Mouse (Mus musculus): ENCODE results near the gene Ttc3.
"Not testable (repeated sequence)": the region's sequence is repeated elsewhere in the genome, so short reads cannot be mapped to it uniquely, and the experiment has no call there.

The Ttc3 gene

DNA sequence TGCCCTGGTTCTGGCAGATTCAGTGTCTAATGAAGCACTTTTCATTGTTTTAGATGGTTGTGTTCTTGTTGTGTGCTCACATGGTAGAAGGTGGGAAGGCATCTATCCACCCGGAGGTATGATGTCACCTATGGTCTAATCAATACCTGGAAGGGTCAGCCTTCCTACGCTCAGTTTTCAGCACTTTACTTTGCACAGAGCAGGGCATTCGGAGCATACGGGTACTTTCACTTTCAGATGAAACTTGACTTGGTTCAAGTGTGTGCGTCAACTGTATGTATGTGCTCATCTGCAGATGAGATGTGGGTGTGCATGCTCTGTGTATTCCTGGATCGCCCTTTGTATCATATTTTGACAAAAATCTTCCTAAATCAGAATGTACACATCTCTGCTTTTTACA is 43.7 kb downstream of the Ttc3 start:
- in situ Hi-C loops (cut with MboI; ENCODE audit: low sequenced_read_pairs), result no loop called here

DNA sequence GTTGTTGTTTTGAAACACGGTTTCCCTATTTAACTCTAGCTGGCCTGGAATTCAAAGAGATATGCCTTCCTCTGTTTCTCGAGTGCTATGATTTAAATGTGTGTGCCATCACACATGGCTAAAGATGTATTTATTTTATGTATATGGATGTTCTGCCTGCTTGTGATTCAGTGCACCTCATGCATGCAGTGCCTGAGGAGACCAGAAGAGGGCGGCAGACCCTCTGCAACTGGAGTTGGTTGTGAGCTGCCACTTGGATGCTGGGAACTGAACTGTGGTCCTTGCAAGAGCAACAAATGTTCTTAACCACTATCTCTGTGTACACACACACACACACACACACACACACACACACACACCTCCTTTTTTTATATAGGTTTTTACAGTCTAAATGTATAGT is 50.1 kb downstream of the Ttc3 start:
- in situ Hi-C loops (cut with MboI; ENCODE audit: low sequenced_read_pairs), result no loop called here

DNA sequence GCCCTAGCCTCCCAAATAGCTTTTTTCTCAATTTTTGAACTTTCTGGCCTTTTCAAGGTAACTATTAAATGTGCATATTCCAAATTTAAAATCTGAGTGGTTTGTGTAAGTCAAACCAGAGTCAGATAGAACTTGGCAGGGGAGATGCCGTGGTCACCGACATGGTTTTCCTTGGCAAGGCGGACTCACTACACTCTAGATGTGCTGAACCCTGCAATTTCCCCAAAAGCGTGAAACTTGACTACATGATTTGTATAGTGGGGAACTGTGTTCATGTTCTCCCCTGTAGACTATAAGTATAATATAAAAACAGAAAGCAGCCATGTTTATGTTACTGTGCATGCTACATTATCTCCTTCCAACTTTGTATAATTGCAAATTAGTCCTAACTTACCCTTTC is 58.5 kb downstream of the Ttc3 start:
- in situ Hi-C loops (cut with MboI; ENCODE audit: low sequenced_read_pairs), result no loop called here

DNA sequence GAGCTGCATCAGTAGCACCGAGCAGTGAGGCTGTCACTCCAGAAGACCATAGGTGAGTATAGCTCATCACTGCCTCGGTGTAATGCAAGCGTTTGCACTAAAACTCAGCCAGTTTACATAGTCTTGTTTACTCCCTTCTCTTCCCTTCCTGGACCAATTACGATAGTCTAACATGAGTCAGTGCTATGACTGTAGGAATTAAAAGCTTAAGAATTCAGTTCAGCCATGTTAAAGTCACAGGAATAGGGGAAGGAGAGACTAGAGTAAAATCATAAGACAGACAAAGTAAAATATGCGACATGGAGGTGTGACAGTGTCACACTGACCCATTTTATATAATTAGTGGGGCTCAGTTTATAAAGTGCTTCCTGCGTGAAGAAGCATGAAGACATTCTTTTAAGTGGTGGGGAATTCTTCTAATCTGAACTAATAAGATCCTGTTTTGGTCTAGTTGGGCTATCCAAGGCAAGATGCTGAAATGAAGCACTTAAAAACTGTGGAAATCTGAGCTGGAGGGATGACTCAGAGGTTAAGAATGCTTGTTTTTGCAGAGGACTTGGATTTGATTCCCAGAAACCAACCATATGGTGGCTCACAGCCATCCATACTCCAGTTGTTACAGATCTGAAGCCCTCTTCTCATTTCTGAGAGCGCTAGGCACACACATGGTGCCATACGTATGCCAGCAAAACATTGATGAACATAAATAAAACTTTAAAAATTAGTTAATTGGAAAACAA is 65.2 kb downstream of the Ttc3 start:
- in situ Hi-C loops (cut with MboI; ENCODE audit: low sequenced_read_pairs), result no loop called here

DNA sequence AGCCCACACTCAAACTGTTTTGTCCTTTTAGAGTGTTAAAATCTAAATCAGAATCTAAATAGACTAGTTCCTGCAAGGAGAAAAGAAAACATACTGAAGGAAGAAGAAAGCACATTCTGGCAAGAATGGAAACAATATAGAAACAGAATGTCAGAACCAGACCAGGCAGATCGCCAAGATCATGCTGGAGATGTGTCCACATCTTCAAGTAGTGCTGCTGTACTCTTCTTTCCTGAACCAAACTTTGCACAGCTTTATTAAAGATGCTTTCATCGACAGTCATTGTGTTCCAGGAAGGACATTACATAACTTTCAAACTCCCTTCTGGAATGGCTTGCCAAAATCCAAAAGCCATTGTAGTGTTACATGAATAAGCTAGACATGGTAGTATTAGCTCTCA is 66.4 kb downstream of the Ttc3 start:
- in situ Hi-C loops (cut with MboI; ENCODE audit: low sequenced_read_pairs), result no loop called here

DNA sequence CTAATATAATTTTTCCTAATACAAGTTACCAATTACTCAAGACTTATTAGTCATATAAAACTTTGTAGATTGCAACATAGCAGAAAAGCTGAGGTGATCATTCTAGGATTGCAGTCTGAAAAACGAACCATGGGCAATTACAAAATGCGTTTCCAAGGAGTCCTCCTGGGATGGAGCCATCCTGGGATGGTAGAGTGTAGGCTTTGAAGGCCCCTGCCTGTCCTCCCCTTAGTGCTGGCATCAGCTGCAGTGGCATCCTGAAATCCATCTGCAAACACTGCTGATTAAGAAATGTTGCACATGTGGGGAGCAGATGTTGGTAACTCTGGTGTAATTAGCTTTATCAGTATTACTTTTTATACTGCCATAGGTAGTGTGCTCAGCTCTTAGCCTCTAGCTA is 70.9 kb downstream of the Ttc3 start:
- in situ Hi-C loops (cut with MboI; ENCODE audit: low sequenced_read_pairs), result no loop called here

DNA sequence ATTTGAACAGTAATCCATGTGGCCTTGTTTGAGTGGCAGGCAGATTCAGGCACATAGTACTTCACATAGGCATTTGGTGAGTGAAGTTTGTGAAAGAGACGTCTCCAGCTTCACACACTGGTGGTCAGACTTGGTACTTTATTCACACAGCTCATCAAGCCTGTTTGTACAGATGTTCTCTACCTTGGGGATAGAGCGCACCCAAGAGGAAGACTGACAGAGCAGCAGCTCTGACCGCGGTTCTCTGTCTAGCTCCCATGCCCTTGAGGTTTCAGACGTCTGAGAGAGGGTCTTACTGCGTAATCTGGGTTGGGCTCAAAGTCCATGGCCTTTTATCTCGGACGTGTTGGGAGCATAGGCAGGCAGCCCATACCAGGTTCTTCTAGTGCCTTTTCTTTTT is 78.7 kb downstream of the Ttc3 start:
- in situ Hi-C loops (cut with MboI; ENCODE audit: low sequenced_read_pairs), result no loop called here

DNA sequence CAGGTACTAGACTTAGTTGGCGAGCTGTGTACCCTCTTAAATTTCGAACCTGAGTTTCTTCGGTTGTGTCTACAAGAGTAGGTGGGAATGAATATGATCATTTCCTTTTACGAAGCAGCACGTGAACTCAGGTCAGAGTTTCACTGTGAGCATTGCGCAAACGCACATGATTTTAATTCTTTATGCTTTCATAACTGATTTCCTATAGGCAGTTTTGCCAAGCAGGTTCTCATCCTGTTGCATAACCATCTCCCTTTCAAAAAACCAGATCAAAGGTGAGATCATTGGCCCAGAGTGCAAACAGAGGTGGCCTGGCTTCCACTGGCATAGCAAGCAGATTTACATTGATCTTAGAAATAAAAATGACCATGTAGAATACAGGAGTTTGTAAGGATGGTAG is 79.2 kb downstream of the Ttc3 start:
- in situ Hi-C loops (cut with MboI; ENCODE audit: low sequenced_read_pairs), result no loop called here

DNA sequence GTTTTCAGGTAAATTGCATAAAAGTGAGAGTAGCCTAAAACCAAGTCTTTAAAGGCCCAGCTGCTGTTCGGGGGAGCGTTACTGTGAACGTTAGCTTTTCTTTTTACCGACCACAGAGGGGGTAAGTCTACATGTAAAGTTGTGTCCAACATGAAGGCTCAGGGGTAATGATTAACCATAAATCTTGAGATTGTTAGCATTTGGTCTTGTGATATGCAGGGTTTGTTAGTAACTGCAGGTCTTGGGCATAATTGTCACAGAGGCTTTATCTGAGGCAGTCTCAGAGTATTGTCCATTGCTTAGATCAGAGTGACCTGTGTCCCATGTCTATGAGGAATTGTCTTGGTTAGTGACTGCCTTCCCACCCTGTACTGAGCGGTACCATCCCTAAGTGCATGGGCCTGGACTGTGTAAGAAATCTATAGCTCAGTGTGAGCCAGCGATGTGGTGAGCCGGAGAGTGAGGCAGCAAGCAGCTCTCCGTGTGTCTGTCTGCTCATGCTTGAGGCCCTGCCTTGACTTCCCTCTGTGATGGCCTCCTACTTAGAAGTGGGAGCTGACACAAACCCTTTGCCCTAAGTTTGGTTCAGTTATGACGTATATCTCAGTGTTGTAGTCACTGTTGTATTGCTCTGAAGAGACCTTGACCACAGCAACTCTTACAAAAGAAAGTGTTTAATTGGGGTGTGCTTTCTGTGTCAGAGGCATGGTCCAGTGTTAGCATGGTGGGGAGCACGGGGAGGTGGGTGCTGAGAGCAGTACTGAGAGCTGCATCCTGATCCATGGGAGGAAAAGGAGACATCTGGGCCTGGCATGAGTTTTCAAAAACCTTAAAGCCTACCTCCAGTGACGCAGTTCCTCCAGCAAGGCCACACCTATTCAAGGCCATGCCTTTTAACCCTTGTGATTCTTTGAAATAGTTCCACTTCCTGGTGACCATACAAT is 81.4 kb downstream of the Ttc3 start:
- in situ Hi-C loops (cut with MboI; ENCODE audit: low sequenced_read_pairs), result no loop called here

DNA sequence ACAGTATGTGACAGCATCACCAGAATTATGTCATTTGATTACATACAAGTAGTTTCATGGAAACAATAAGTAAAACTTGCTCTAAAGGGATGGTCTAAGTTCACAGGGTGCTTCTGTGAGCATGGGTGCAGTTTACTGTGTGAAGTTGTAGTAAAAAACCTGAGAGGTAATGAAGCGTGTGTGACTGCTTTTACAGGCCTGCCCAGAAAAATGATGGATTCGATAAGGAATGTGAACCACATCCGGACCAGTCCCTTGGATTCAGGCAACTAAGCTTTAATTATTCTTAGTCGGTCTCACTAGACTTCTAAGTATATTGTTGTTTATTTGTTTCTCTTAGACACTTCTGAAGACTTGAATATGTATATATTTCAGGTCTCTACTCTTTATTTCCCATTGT is 82.3 kb downstream of the Ttc3 start:
- in situ Hi-C loops (cut with MboI; ENCODE audit: low sequenced_read_pairs), result no loop called here

DNA sequence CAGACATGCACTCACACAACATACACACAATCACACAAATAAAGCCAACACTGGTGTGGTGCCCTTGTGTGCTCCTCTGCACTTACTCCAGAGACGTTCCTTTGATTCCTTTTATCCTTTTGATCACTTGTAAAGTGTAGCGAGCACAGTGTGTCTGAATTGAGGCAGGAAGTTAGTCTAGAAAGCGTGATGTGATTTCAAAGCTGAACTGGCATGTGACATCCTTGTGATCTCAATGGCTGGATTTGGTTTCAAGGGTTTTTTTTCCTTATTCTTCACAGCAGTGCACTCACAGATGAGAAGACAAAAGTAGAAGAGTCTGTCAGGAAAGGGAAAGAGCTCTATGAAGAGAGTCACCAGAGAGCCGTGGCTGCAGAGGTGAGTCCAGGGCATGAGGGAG is 83.7 kb downstream of the Ttc3 start:
- in situ Hi-C loops (cut with MboI; ENCODE audit: low sequenced_read_pairs), result no loop called here

DNA sequence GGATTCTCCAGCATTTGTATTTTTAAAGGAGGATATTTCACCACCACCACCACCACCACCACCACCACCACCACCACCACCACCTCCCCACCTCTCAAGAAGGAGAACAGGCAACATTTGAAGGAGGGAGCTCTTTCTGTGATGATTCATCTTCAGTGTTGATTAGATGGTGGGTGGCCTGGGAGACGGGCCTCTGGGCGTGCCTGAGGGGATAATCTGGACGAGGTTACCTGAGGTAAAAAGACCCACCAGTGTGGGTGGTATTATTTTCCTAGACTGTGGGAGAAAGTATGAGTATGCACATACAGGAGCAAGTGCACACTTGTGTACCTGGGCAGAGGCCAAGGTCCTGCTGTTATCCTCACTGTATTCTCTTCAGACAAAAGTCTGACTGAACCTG is 93.6 kb downstream of the Ttc3 start:
- in situ Hi-C loops (cut with MboI; ENCODE audit: low sequenced_read_pairs), result no loop called here

DNA sequence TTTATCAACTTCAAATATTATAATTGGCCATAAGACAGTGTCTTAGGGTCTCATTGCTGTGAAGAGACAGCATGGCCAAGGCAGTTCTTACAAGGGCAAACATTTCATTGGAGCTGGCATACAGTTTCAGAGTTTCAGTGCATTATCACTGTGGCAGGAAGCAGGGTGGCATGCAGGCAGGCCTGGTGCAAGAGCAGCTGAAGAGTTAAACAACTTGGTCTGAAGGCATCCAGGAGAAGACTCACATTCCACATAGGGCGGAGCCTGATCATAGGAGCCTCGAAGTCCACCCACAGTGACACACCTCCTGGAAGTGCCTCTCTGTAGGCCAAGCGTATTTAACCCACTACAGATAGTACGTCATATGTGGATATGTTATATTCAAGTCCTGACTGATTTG is 95.5 kb downstream of the Ttc3 start:
- in situ Hi-C loops (cut with MboI; ENCODE audit: low sequenced_read_pairs), result no loop called here

DNA sequence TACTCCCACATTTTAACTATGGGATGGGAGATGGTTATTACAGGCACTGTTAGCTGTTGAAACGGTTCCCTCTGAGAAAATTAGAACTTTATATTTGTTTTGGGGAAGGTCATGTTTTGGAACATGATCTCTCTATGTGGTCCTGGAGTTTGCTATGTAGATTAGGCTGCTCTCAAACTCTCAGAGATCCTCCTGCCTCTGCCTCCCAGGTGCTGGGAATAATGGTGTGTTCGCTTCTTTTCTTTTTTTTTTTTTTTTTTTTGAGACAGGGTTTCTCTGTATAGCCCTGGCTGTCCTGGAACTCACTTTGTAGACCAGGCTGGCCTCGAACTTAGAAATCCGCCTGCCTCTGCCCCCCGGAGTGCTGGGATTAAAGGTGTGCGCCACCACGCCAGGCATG is 95.9 kb downstream of the Ttc3 start:
- in situ Hi-C loops (cut with MboI; ENCODE audit: low sequenced_read_pairs), result not testable (repeated sequence)

DNA sequence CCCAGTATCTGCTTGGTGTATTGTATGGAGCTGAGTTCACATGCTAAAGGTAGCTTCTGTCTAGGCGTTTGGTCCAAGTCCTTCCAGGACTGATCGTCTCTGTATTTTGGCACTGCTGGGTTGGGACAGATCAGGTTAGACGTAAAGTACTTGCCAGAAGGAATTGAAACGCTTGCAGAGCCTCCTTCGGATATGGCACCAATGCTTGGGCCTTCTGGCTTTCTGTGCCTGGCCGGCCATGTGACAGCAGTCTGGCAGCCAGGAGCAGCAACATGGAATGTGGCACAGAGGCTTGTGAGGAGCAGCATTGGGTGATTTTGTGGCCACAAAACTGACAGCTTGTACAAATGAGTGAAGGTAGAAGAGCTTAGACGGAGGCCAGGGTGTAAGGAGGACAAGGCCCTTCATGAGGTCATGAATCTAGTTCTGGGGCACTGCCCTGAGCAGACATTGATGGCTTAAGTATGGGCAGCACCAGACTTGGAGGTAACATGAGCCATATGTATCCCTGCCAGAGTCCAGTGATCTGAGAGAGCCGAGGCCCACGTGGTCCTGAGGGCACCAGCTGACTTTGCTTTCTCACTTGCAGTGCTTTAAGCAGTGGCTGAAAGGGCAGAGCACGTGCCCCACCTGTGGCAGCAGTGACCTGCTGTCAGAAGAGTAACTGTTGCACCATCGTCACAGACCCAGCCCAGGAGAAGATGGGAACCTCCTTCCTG is 97.1 kb downstream of the Ttc3 start:
- in situ Hi-C loops (cut with MboI; ENCODE audit: low sequenced_read_pairs), result no loop called here

DNA sequence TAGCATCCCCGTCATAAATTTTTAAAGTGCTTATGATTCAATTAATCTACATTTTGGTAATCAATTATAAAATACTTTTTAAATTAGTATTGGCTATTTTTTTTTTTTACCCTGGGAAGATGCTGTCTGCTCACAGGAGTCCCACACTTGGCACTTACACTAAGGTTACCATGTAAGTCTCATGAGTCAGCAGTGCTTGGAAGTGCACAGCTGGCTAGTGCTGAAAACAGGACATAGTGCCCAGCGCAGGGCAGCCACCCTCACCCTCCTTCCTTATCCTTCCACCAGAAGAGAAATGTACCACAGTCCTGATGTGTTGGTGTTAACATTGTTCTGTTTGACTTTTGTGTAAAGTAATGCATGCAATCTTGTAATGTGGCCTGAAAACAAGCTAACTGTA is 98.0 kb downstream of the Ttc3 start:
- in situ Hi-C loops (cut with MboI; ENCODE audit: low sequenced_read_pairs), result no loop called here

DNA sequence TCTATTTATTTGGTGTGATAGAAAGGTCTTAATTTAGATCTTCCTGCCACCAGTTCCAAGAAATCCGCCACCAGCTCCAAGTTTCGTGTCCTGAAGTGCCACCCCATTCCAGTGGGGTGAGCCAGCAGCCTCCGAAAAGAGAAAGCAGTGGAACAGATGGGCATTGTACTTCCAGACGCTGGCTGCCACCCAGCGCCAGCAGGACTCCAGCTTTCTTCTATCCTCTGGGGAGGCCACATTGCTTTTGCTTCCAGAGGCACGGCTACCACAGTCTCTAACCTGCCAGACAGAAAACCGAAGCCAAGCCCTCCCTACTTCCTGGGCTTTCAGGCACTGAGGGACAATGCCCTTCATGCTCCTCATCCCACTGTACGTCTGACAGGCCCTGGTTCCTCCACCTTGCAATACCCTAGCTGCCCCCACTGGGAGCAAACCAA is 102.1 kb downstream of the Ttc3 start:
- in situ Hi-C loops (cut with MboI; ENCODE audit: low sequenced_read_pairs), result no loop called here

DNA sequence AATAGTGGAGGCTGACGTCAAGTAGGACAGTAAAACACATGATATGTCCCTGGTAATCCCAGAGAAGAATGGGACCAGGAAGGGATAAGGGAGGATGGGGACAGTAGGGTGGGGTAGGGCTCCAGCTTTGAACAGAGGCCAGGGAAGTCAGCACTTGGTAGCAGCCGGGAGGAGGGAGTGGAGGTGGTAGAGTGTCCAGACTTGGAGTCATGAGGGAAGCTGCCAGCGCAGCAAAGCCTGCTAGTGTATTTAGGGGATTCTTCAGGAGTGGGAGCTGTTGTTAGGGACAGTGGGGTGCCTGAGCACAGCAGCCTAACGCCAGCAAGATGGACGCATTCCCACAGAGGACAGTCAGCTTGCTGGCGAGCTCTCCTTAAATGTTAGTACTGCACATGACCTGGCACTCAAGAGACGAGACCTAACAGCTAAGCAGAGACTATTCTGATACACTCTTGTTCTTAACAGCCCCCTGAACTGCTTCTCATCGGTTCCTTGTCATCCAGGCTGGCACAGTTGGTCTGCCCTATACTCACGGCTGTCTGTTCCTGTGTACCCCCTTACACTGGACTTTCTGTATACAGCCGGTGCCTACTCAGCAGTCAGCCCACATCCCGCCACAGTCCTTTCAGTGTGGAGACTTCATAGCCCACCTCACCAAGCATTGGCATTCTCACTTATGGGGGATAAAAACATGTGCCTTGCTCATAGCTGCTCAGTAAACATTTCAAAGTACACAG is 102.8 kb downstream of the Ttc3 start:
- in situ Hi-C loops (cut with MboI; ENCODE audit: low sequenced_read_pairs), result no loop called here

DNA sequence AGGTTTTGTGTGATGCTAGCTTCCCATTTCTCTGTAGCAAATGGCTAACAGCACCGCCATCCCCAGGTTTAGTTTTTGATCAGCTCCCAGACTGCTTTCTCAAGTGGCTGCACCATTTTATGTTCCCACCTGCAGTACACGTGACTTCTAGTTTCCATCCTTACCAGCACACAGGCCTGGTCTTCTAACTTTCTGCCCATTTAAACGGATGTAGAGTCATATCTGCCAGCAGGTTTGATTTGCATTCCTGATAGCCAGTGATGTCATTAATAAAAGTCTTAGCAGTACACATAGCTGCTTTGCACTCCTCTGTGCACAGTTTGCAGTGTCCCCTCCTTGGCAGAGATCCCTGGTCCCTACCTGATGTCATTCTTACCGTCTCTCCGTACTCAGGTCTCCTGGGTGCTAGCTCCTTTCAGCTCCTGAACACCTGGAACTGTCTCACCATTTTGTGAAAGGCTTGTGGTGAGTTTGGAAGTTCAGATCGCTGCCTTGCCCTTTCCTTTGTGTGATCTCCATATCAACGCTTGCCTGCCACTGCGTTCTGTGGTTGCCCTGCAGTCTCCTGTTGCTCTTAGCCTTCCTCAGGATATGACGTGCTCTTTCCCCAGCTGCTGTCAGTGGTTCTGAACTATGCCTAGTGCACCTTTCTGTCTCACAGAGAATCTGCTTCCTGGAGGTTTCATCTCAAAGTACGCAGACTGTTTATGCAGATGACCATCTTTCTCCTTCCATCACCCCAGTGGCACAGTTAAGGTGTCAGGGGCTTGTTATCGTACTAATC is 114.5 kb downstream of the Ttc3 start:
- in situ Hi-C loops (cut with MboI; ENCODE audit: low sequenced_read_pairs), result no loop called here

DNA sequence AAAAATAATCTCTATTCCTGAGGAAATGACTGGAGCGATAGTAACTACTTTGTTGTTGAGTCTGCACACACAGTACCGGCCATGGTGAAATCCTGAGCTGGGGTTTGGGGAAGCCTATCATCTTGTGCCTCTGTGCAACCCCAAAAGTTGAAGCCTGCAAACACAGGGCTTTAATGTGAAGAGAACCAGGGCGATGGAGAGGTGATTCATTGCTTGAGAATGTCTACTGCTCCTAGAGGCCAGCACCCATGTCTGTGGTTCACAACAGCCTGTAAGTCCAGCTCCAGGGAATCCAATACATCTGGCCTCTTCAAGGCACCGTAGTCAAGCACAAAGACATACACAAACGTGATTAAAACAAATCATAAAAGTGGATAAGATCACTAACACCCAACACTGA is 116.9 kb downstream of the Ttc3 start:
- in situ Hi-C loops (cut with MboI; ENCODE audit: low sequenced_read_pairs), result no loop called here

Measured in CH12F3 (cell line).